Mouse (Mus musculus) c-Kit-positive CD71-negative TER-119-negative erythroid progenitor cells, embryonic 14.5 days (primary cell): Measurements from ENCODE around the gene Gm5089.

ENCODE experiments used
- DNase-seq: peaks from one replicate; pipeline ENCODE4 v3.0.0-alpha.2; 2013; ENCODE audit warnings: low read depth

Gene Gm5089

GRCm38 (mm10) chr14:122477971-122478573 lies 27.2 kb upstream of the Gm5089 start:
- DNase-seq = no peak

- DNase-seq = no peak
Measured at GRCm38 (mm10) chr14:122477261-122477671, 26.4 kb upstream of the Gm5089 start.

GRCm38 (mm10) chr14:122476822-122477215 lies 25.9 kb upstream of the Gm5089 start:
- DNase-seq = no peak

GRCm38 (mm10) chr14:122476041-122476821 lies 25.3 kb upstream of the Gm5089 start:
- DNase-seq = no peak

GRCm38 (mm10) chr14:122475557-122476040 lies 24.7 kb upstream of the Gm5089 start:
- no peak for DNase-seq

GRCm38 (mm10) chr14:122474891-122475556 lies 24.1 kb upstream of the Gm5089 start, which contains the start of gene Zic2:
Gene Zic2 (plus strand): TSS chr14:122475435.
- no peak for DNase-seq

- no peak for DNase-seq
Measured at GRCm38 (mm10) chr14:122474041-122474890, 23.4 kb upstream of the Gm5089 start.

GRCm38 (mm10) chr14:122473211-122473751 lies 22.4 kb upstream of the Gm5089 start:
- no peak for DNase-seq

GRCm38 (mm10) chr14:122472647-122473046 lies 21.7 kb upstream of the Gm5089 start:
- DNase-seq = no peak

GRCm38 (mm10) chr14:122472161-122472560 lies 21.2 kb upstream of the Gm5089 start:
- no peak for DNase-seq

GRCm38 (mm10) chr14:122471449-122472085 lies 20.7 kb upstream of the Gm5089 start:
- DNase-seq = no peak

GRCm38 (mm10) chr14:122468971-122469755 lies 18.2 kb upstream of the Gm5089 start:
- DNase-seq = no peak

- no peak for DNase-seq
Measured at GRCm38 (mm10) chr14:122467926-122468841, 17.3 kb upstream of the Gm5089 start.

GRCm38 (mm10) chr14:122466756-122467362 lies 15.9 kb upstream of the Gm5089 start:
- no peak for DNase-seq

- no peak for DNase-seq
Measured at GRCm38 (mm10) chr14:122465931-122466490, 15.1 kb upstream of the Gm5089 start.

- no peak for DNase-seq
Measured at GRCm38 (mm10) chr14:122464763-122465741, 14.1 kb upstream of the Gm5089 start, which contains the start of gene Zic5. Gene Zic5 (minus strand): TSS chr14:122465677.

GRCm38 (mm10) chr14:122464351-122464762 lies 13.4 kb upstream of the Gm5089 start:
- DNase-seq = no peak
